Mouse (Mus musculus) retina, postnatal 1 day (tissue): ENCODE data around the gene AC124108.1.

Source experiments
- DNase-seq: peaks from one replicate; pipeline ENCODE4 v3.0.0-alpha.2; 2012

Gene AC124108.1

DNA sequence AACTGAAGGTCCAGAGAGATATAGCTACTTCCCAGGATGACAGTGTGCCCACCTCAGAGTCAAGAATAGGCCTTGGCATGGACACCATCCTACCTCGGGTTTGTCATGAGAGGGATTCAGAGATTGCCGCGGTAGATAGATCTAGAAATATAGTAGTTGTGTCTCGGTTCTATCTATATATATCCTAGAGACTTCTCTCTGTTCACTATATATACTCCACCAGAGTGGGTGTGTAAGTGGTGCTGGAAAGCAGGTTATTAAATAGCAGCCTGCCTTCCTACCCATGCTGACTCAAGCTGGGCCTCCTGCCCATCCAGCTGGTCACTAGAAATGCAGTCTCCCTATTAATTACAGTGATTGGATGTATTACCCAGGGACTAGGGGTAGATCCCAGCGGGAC, 11.5 kb downstream of the AC124108.1 start:
- no peak for DNase-seq

DNA sequence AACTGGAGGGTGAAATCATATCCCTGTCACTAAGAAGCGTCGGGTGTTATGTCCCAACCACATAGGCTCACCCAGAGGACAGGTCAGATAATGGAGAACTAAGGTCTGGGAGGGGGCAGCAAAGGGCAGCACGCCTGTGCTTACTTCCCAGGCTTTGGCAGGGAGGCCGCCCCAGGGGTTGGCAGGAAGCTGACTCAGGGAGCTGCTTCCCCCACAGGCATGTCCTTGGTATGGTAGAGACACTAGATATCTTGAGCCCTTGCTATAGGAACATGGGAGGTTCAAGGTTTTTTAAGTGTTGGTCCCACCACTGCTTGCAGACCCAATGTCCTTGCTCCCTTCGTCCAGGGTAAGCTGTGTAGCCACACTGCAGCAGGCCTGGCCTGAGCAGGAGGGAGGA, 14.7 kb downstream of the AC124108.1 start:
- DNase-seq = no peak

DNA sequence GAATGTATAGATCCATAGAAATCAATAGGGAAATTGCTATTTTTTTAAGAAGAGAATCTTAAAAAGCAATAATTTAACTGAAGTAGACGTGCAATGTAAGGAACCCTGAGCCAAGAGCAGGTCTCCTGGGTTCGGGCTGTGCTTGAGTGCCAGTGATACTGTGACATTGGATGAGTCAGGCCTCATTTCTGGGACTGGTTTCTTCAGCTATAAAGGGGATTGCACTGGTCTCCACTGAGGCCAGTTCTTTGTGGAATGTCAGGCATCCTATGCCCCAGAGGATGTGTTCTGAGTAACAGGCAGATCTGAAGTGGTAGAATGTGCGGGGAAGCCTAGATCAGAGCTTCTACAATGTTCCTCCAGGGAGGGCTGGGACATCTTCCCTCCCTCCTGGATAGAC, 15.6 kb downstream of the AC124108.1 start:
- no peak for DNase-seq

DNA sequence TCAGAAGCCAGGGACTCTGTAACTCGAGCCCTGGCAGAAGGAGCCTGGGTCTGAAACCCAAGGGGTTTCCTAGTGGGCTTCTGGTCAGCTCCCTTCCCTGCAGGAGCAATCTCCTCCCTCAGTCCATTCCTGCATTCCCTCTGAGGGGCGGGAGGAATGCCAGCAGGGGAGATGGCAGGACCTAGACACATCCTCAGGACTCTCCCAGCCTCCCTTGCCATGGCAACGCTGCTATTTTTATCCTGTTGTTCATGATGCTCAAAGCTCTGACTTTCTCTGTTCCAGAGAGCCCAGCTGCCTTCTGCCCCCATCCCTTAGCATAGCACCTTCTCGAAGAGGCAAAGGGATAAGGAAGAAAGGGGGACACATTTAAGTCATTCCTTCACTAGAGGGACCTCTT, 16.9 kb downstream of the AC124108.1 start:
- DNase-seq = peak; percentile 66

DNA sequence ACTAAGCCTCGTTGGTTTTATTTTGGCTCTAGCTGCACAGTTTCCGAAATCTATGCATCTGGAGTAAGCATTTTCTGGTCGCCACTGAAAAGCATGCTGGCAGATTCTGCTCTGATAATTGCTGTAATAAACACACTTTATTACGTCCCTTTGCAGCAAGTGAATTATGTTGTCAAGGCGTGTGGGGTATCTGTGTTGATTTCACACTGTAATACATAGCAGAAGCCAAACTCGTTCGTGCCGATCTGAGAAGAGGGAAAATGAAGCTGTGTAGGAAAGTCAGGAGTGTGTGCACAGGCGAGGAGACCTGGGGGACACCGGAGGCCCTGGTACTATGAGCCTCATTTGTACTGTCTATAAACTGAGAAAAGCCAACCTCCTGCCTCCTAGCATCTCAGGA, 18.1 kb downstream of the AC124108.1 start:
- no peak for DNase-seq

DNA sequence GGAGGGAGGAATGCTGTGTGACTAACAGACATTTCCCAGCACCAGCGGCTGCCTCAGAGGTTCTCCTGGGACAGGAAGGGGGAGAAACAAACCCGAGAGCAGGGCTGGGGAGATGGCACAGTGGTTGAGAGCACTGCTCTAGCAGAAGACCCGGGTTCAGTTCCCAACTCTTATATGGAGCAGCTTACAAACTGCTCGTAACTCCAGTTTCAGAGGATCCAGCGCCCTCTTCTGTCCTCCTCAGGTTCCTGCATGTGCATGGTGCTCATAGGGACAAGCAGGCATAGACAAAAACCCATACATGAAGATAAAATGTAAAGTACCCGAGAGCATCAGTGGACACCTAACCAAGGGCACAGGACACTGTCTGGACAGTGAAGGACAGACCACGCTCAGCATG, 19.7 kb downstream of the AC124108.1 start:
- peak; percentile 70 for DNase-seq

DNA sequence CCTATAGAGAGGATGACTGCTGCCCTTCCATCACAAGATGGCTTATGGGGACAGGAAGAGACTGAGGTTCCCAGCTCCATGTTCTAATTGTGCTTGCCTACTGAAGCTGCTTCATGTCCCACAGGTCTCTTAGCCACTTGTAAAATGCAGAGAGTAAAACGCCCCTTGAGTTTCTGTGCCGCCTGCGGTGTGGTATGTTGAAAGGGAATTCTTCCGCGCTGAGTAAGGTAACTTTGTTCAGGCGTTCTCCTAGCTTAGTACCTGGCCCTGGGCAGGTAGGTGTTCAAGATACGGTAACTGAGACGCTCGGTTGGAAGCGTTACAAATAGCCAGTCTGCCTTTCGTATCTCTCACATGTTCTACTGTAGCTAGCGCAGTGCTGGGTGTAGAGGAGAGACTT, 20.4 kb downstream of the AC124108.1 start:
- DNase-seq = no peak

DNA sequence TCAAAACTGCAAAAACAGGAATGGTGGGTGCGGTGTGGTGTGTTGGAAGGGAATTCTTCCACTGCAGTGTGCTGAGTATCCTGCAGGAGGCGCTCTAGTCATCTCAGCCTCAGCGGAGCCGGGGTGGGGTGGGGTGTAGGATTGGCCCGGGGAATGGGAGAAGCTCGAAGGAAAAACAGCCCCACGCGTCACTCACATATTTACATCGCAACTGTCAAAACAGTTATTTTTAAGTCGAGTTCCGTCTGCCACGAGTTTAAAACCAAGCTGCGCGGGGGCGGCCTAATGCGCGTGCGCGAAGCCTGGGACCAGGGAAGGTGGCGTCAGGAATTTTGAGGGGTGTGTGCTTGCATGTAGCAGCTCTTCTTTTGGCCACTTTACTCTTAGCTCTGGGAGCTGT, 21.0 kb downstream of the AC124108.1 start:
- peak; percentile 69 for DNase-seq

DNA sequence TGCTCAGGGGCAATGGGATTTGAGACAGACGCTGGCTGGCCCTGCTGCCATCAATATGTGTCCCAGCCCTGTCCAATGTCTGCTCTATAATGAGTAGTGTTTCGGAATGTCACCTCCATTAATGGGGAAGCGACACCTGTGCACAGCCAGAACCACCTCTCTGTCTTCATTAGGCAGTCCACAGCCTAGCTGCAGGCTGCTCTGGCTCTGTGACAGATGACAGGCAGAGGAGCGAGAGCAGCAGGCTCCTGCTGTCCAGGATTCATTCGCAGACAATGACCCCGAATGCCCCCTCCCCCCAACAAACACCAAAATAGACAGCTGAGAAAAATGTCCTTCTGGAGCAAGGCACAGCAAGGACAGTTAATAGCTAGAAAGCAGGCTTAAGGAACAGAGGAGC, 21.8 kb downstream of the AC124108.1 start:
- peak; percentile 61 for DNase-seq

DNA sequence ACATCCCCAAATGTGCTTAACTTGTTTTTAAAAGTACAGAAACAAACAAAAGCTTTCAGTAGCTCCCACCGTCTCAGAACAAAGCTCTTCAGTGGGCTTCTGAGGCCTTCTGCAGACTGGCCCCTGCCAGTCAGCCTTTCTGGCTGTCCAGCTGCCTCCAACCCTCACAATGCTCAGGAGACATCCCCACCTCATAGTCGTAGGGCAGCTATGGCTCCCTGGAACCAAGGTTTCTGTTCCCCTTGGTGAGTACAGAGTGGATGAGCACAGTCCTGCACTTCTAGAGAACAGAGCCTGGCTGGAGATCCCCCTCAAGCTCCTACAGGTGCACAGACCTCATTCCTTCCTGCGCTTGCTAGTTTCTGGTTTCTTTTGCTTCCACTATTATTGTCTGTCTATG, 25.0 kb downstream of the AC124108.1 start:
- no peak for DNase-seq

DNA sequence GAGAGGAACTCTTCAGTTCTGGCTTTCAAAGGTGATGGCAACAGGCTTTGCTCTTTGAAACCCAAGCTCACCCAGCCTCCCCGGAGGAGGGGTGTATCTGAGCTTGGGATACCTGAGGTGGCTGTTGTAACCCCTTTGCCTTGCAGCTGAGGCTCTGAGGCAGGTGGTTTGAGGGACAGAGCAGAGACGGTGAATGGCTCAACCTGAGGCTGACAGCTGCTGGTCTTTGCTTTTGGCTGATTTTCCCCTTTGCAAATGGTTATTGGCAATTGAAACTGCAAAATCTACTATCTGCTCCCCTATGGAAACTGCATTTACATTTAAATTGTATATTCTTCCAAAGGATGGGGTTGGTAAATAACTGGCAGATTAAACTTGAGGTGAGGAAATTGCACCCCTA, 30.4 kb downstream of the AC124108.1 start:
- no peak for DNase-seq

DNA sequence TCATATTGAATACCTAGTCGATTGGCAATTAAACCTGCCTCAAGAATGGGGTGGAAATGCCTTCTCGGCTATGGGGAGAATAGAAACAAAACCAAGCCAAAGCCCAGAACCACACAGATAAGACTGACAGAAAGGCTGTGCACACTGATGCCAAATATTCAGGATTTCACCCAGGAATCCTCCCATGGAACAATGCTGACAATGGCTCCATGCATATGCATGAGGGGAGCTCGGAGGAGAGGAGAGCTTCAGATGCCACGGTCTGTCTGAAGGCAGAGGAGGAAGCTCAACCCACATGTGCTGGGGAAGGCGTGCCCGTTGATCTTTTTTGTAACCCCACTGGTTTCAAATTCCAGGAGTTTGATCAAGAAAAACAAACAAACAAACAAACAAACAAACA, 30.9 kb downstream of the AC124108.1 start:
- no peak for DNase-seq

DNA sequence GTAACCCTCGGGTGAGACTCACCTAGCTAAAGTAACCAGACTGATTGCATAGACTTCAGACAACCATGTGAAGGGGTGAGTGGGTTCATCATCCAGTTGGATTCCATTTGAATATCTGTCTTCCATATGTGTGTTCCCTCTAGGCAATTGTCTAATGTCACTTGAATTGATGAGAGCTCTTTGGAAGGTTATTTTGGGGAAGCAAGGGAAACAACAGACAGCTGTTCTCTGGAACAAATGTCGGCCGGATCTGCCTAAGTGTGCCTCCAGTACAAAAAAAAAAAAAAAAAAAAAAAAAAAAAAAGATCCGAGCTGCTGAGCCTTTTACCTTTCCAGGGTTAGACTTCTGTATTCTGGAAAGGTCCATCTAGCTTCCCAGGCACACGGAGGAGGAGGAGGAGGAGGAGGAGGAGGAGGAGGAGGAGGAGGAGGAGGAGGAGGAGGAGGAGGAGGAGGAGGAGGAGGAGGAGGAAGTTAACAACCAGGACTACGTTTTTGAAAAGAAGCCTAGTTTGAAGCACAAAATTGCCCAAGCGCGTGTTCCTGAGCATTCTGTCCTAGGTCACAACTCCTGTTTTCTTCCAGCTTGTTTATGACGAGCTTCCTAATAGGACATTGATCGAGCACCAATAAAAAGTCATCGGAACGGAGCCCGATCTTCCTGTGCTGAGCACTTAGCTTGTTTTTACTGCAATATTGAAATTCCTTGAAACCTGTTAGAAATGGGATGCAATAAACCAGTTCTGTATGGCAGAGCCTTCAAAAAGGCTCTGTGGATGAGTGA, 35.2 kb downstream of the AC124108.1 start:
- no peak for DNase-seq

DNA sequence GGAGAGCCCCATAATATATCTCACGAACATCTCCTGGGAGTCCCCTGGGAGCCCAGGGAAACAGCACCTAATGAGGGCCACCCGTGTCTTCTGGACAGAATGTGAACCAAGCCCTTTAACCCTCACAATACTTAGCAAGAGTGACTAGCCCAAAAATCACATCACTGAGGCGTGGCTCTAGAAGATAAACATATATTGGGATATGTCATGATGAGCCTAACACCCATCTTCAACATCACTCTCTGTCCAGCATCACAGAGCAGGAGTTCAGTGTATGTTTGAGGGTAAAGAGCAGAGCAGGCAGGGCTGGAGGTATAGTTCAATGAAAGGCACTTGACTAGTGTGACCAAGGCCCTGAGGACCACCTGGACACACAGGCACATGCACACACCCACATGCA, 38.4 kb downstream of the AC124108.1 start, which contains the start of gene Gm10188:
Gene Gm10188 (minus strand): TSS at position 101 of the 400 bp plus-strand sequence.
- DNase-seq = no peak

DNA sequence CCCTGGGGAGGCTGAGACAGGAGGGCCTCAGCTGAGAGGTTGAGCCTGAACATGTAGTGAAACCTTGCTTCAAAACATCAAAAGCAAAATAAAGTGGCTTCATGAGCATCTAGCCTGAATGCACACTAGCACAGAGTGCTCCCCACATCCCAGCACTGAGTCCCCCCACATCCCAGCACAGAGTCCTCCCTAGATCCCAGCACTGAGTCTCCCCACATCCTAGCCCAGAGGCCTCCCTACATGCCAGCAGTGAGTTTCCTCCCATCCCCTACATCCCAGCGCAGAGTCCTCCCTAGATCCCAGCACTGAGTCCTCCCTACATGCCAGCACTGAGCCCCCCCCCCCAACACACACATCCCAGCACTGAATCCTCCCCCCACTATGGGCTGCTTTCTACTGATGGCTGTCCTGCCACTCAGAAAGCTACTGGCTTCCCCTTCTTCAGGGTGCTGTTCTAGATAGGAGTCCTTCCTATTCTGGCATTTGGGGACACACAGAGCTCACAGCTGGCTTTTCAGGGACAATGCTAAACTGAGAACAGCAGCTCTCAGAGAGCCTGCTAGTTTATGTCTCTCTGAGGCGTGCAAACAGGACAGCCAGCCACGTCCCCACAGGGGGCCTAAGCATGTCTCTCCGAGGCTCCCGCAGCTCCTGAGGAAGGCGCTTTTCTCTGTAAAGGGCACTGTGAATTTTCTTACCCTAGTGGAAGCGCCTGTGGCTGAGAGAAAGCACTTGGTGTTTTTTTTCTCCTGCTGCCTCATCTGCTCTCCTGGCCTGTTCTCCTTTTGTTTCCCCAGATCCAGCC, 40.4 kb downstream of the AC124108.1 start:
- DNase-seq = no peak

DNA sequence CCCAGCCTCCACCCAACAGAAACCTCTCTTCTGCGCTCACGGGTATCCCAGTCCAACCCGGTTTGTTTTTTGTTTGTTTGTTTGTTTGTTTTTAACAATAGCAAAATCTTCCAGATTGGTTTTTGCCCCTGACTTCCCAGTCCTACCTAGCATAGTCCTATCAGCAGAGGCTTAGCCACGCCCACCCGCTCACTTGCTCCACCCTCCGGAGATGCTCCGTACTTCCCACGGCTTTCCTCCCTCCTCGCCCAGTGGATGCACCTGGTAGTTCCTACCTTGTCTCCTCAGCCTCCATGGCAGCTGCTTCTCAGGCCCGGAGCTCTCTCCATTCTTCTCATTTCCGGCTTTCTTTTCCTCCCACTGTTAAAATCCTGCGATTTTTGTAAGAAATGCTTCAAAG, 42.3 kb downstream of the AC124108.1 start:
- peak; percentile 58 for DNase-seq

DNA sequence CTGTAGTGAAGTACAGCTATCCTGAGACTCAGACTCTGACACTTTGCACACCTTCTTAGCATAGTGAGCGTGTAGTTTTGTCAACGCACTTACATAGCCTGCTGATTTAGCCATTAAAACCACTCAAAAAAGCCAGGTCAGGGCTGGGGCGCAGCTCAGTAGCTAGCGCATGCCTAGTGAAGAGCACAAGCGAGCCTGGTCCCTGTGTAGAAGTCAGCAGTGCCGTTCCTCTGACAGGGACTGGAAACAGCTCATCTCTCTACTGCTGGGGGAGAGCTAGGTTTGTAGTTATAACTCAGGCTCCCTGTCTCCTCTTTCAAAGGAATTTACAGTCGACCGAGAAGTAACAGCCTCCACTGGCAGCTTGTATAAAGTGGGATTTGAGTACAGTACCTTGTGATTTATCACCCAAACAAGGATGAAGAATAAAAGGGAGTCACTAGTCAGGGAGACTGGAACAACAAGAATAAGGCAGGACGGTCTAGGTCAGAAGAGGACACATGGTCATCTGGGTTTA, 43.6 kb downstream of the AC124108.1 start:
- no peak for DNase-seq

DNA sequence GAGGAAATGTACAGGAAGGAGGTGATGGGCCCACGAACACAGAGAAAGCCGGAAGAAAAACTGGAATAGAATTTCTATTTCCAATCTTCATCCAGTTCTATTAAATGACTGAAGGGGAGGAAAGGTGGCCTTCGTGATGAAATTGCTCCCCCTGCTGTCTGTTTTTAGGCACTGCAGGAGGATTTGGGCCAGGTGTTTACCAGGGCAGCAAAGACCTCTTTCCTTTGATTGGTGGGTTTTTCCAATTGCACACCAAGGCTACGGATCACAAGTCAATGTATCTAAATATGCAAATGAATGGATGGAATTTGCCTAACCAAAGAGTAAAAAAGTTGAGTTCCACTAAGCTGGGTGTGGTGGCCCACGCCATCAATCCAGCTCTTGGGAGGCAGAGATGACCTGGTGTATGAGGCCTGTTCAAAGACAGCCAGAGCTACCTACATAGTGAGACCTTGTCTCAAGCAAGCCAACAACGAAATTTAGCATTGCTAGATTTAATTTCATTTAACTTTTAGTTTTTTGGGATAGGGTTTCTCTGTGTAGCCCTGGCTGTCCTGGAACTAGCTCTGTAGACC, 46.4 kb downstream of the AC124108.1 start:
- DNase-seq = peak; percentile 73

DNA sequence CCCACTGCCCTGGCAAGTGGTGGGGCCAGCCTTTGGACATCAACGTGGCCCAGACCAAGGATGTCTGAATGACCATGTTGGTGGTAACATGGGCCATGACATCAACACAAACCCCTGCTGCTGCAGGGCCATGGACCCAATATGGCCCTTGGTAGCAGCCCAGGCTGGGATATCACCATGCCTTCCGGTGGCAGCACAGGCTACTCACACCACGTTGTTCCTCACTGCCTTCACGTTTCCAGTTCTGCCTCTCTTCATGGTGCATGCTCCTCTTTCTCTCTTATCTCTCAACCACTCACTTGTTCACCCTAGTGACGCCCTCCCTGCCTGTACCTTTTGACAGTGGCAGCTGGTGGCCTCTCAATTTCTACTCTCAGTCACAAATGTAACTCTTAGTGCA, 53.8 kb downstream of the AC124108.1 start:
- DNase-seq = no peak

DNA sequence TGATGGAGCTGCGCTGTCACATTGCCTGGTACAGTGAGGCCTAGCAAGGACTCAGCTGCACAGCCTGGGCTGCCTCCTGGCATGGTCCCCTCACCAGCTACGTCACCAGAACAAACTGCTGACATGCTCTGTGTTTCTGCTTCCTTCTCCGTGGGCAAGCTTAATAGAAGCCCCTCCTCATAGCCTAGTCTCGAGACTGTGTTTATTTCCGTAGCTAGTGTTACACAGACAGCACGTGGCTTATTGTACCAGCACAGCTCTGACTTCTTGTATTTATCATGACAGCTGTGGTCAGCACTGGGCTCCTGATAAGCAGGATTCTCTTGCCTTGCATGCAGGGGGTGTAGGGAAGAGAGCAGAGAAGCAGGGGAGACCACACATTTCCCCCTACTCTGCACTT, 54.9 kb downstream of the AC124108.1 start:
- DNase-seq = no peak

DNA sequence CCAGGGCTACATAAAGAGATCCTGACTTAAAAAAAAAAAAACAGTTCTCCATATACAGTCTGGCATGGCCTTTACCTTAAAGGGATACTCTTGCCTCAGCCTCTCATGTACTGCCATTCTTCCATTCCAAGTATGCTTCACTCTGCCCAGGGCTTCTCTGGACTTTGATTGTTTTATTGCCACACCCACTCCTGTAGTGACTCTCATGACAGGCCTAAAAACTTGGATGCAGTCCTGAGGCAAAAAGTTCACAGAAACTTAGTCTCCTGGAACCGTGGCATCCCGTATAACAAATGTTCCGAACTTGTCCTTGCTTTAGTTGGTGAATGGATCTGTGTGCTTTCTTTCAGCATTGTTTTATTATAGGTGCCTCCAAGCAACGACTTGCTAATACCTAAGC, 55.4 kb downstream of the AC124108.1 start:
- no peak for DNase-seq

DNA sequence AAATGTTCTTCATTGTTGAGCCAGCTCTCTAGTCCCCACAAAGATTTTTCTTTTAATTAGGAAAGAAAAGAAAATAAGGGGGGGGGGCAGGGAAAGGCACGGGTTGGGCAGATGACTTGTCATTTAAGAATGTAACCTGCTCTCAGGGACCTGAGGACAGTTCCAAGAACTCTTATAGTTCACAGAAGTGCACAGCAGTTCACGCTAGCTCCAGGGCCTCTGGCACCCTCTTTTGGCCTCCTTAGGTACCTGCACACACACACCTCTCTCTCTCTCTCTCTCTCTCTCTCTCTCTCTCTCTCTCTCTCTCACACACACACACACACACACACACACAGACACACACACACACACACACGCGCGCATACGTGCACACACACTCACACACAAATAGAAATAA, 63.2 kb downstream of the AC124108.1 start:
- DNase-seq = no peak
